Mouse (Mus musculus) heart, embryonic 12.5 days (tissue): ENCODE measurements around the gene Iqgap1. TPM values are rescaled to one million over a fixed set of nuclear protein-coding genes. Genes with fewer than 3 reads are reported as not detected.
A peak's percentile ranks its signal among the peaks of the same experiment; 100 is the strongest.

Experiments
- ATAC-seq: fragments of 200-750 bp; cut with Nextera tagmentation; 2 replicates; pipeline ENCODE4 v1.8.0; 2017; ENCODE audit warnings: moderate TSS enrichment, moderate library complexity; ENCODE audit not compliant: insufficient number of reproducible peaks, low FRiP score
- H3K27ac ChIP-seq: fragments of 300-500 bp; sonication (generic); 2 replicates; pipeline ENCODE4 v1.5.1; 2016; ENCODE audit warnings: mild to moderate bottlenecking, moderate library complexity; ENCODE audit not compliant: poor library complexity, severe bottlenecking
- H3K27me3 ChIP-seq: fragments of 300-500 bp; sonication (generic); replicated peaks from 2 replicates; pipeline ENCODE4 v1.6.1; 2016; ENCODE audit warnings: mild to moderate bottlenecking, moderate library complexity
- H3K36me3 ChIP-seq: fragments of 300-500 bp; sonication (generic); 2 replicates; pipeline ENCODE4 v1.6.1; 2016; ENCODE audit warnings: mild to moderate bottlenecking, moderate library complexity
- H3K4me1 ChIP-seq: fragments of 300-500 bp; sonication (generic); replicated peaks from 2 replicates; pipeline ENCODE4 v1.6.1; 2016; ENCODE audit warnings: mild to moderate bottlenecking
- H3K4me2 ChIP-seq: fragments of 300-500 bp; sonication (generic); 2 replicates; pipeline ENCODE4 v1.6.1; 2016; ENCODE audit warnings: mild to moderate bottlenecking, moderate library complexity
- H3K4me3 ChIP-seq: fragments of 300-500 bp; sonication (generic); 2 replicates; pipeline ENCODE4 v1.5.1; 2016; ENCODE audit warnings: mild to moderate bottlenecking
- H3K9ac ChIP-seq: fragments of 300-500 bp; sonication (generic); 2 replicates; pipeline ENCODE4 v1.6.1; 2016; ENCODE audit warnings: mild to moderate bottlenecking, moderate library complexity
- H3K9me3 ChIP-seq: fragments of 300-500 bp; sonication (generic); replicated peaks from 2 replicates; pipeline ENCODE4 v1.6.1; 2016; ENCODE audit warnings: mild to moderate bottlenecking, moderate library complexity
- WGBS: fragments of 180-500 bp; shearing (Covaris S2); methylation state at CpG from one replicate; pipeline ENCODE4 v1.1.7; 2016; 5-methylcytosine and 5-hydroxymethylcytosine counted together
- polyA plus RNA-seq: library from polyadenylated mRNA; unstranded; fragments of >200 nt; fragmentation: Nextera tagmentation; extraction: Ambion mirVana; gene quantifications from 2 replicates; pipeline ENCODE4 v1.2.1, GENCODE M21; 2016

Iqgap1 gene
- polyA plus RNA-seq, 1 experiment from 2014 or later, result 41.3 TPM

- no peak overlapping the region for H3K27ac ChIP-seq
- H3K4me1 ChIP-seq, result peaks cover 38% of the 10 kb centered on the region
- WGBS, result under 1% methylated on average over 13 of the region's 13 CpGs
- H3K27me3 ChIP-seq, result no peaks in the 10 kb centered on the region
- peak overlapping the region; percentile 74 for H3K4me2 ChIP-seq
- H3K36me3 ChIP-seq, result peaks cover 19% of the 10 kb centered on the region
- peak overlapping the region; percentile 59 for H3K9ac ChIP-seq
- peak; percentile 70 for ATAC-seq
- peak overlapping the region; percentile 64 for H3K4me3 ChIP-seq
- no peaks in the 10 kb centered on the region for H3K9me3 ChIP-seq
Observed at GRCm38 (mm10) chr7:80860227-80860626, 34.5 kb upstream of the Iqgap1 start.

GRCm38 (mm10) chr7:80857181-80857580, 31.4 kb upstream of the Iqgap1 start:
- Histone ChIP-seq H3K9ac (no peak overlapping the region), H3K4me2 (no peak overlapping the region), H3K9me3 (0 out of 2 replicates have a peak, but pooled peaks cover 2% of the 10 kb centered on the region), H3K27ac (no peak overlapping the region), H3K36me3 (no peaks in the 10 kb centered on the region), H3K27me3 (no peaks in the 10 kb centered on the region), H3K4me1 (peaks cover 11% of the 10 kb centered on the region), H3K4me3 (no peak overlapping the region)
- no peak for ATAC-seq
- WGBS, result 22% methylated on average over 6 of the region's 6 CpGs

DNA sequence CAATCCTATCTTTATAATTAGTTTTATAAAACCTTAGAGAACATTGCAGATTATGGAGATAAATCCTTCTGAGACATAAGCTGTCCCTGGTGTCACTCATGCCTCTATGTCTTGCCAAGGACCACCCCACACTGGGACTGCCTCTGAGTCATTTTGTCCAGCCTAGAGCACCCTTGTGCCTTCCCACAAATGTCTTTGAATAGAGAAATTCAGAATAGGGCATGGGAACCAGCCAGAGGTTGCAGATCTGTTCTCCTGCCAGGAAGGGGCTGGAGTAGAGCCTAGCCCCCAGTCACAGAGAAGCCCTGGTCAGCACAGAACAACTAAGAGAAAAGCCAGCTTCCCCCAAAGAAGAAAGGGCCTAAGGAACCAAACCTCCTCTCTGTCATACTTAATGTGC, 29.5 kb upstream of the Iqgap1 start:
- Histone ChIP-seq H3K36me3 (no peaks in the 10 kb centered on the region), H3K9ac (no peak overlapping the region), H3K4me2 (no peak overlapping the region), H3K4me1 (peaks cover 4% of the 10 kb centered on the region; the same call in 1 of the 2 replicates), H3K4me3 (no peak overlapping the region), H3K9me3 (0 out of 2 replicates have a peak, but pooled peaks cover 2% of the 10 kb centered on the region), H3K27ac (no peak overlapping the region), H3K27me3 (no peaks in the 10 kb centered on the region)
- ATAC-seq, result no peak

DNA sequence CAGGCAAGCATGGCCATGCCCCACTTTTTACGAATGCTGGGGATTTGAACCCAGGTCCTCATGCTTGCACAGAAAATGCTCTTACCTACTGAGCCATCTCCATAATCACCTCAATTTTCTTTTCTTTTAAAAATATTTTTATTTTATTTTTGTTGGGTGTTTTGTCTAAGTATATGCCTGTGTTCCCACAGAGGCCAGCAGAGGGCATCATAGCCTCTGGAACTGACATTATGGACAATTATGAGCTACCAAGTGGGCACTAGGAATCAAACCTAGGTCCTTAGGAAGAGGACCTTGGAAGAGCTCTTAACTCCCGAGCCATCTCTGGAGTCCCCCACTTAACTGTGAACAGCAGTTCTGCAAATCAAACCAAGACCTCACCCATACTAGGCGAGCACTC, 27.4 kb upstream of the Iqgap1 start:
- Histone ChIP-seq H3K27ac (no peak overlapping the region), H3K9ac (no peak overlapping the region), H3K4me2 (no peak overlapping the region), H3K9me3 (0 out of 2 replicates have a peak, but pooled peaks cover 2% of the 10 kb centered on the region), H3K36me3 (no peaks in the 10 kb centered on the region), H3K4me1 (peaks cover 6% of the 10 kb centered on the region; the same call in 1 of the 2 replicates), H3K4me3 (no peak overlapping the region), H3K27me3 (no peaks in the 10 kb centered on the region)
- 89% methylated on average over 3 of the region's 3 CpGs for whole genome bisulfite sequencing
- ATAC-seq, result no peak

DNA sequence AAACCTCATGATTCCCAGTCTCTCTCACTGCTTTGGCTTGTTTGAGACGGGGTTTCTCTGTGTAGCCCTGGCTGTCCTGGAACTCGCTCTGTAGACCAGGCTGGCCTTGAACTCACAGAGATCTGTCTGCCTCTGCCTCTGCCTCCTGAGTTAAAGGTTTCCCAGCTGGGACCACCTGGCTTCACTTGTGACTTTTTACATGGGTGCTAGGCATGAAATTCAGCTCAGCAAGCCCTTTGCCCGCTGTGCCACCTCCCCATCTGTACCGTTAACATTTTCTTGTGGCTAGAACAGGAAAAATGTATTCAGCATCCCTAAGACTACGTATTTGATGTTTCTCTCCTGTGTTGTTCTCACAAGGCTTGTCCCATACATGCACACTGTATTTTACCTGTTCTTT, 24.7 kb upstream of the Iqgap1 start:
- no peak overlapping the region for H3K27ac ChIP-seq
- 82% methylated on average over 5 of the region's 5 CpGs for WGBS
- no peak for ATAC-seq

GRCm38 (mm10) chr7:80849710-80850109, 23.9 kb upstream of the Iqgap1 start:
- 0 out of 2 replicates have a peak, but pooled peaks cover 2% of the 10 kb centered on the region for H3K9me3 ChIP-seq
- H3K27ac ChIP-seq, result no peak overlapping the region
- H3K9ac ChIP-seq, result no peak overlapping the region
- 15% methylated on average over 4 of the region's 4 CpGs for whole genome bisulfite sequencing
- no peaks in the 10 kb centered on the region for H3K27me3 ChIP-seq
- peak overlapping the region; percentile 41 for H3K4me2 ChIP-seq
- peaks cover 6% of the 10 kb centered on the region; the same call in 1 of the 2 replicates for H3K4me1 ChIP-seq
- 0 out of 2 replicates have a peak, but pooled peaks have one; percentile 48 for ATAC-seq
- H3K36me3 ChIP-seq, result no peaks in the 10 kb centered on the region
- H3K4me3 ChIP-seq, result no peak overlapping the region

More for the DNA sequence above, 24.7 kb upstream of the Iqgap1 start:
- H3K4me1 ChIP-seq, result peaks cover 6% of the 10 kb centered on the region; the same call in 1 of the 2 replicates
- H3K4me3 ChIP-seq, result no peak overlapping the region
- H3K27me3 ChIP-seq, result no peaks in the 10 kb centered on the region
- 0 out of 2 replicates have a peak, but pooled peaks cover 2% of the 10 kb centered on the region for H3K9me3 ChIP-seq
- no peaks in the 10 kb centered on the region for H3K36me3 ChIP-seq
- H3K9ac ChIP-seq, result no peak overlapping the region
- no peak overlapping the region for H3K4me2 ChIP-seq

- H3K27me3 ChIP-seq, result no peaks in the 10 kb centered on the region
- H3K36me3 ChIP-seq, result no peaks in the 10 kb centered on the region
- no peak overlapping the region for H3K27ac ChIP-seq
- 27% methylated on average over 2 of the region's 2 CpGs for WGBS
- peak overlapping the region; percentile 41 for H3K4me2 ChIP-seq
- H3K4me1 ChIP-seq, result peaks cover 6% of the 10 kb centered on the region; the same call in 1 of the 2 replicates
- H3K9ac ChIP-seq, result no peak overlapping the region
- 0 out of 2 replicates have a peak, but pooled peaks cover 2% of the 10 kb centered on the region for H3K9me3 ChIP-seq
- H3K4me3 ChIP-seq, result no peak overlapping the region
- ATAC-seq, result 0 out of 2 replicates have a peak, but pooled peaks have one; percentile 42
Observed at GRCm38 (mm10) chr7:80849267-80849666, 23.5 kb upstream of the Iqgap1 start.

DNA sequence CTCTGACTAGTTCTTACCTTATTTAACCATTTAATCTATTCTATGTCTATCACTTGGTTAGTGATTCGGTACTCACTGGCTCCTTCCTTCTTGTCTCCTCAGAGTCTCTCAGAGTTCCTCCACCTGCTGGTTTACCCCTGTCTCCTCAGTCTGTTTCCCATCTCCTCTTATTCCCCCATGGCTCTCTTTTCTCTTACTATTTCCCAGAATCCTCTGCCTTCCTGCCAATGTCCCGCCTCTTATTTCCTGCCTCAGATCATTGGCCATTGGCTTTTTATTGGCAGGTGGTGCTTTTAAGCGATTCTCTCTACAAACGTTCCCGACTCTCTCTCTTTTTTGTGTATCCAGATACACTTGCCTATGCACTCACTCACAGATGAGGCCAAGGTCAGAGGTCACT, 20.9 kb upstream of the Iqgap1 start:
- WGBS, result 82% methylated on average over 5 of the region's 5 CpGs
- no peak for ATAC-seq
- H3K27ac ChIP-seq, result no peak overlapping the region

DNA sequence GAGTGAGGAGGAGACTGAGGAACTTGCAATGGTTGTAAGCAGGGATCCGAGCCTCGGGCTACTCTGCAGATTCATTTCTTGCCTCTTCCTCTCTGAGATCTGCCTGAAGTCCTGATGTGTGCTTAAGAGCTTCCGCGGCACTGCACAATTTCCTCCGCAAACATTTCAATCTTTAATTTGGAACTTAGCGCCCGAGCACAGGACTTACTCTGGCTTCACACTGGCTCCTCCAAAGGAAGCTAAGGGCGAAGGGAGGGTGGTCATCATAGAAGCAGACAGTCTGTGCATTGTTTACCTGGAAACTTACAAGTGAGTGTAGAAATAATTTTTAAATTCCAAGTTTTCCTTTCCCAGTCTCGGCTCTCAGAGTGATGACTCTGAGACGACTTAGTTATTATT, 20.5 kb upstream of the Iqgap1 start:
- 83% methylated on average over 10 of the region's 10 CpGs for WGBS
- Histone ChIP-seq H3K4me2 (no peak overlapping the region), H3K4me3 (no peak overlapping the region), H3K9ac (no peak overlapping the region), H3K4me1 (peaks cover 6% of the 10 kb centered on the region; the same call in 1 of the 2 replicates), H3K9me3 (no peaks in the 10 kb centered on the region), H3K27me3 (no peaks in the 10 kb centered on the region), H3K36me3 (no peaks in the 10 kb centered on the region), H3K27ac (no peak overlapping the region)
- ATAC-seq, result no peak

More for the DNA sequence above, 20.9 kb upstream of the Iqgap1 start:
- peaks cover 6% of the 10 kb centered on the region; the same call in 1 of the 2 replicates for H3K4me1 ChIP-seq
- no peak overlapping the region for H3K4me2 ChIP-seq
- H3K27me3 ChIP-seq, result no peaks in the 10 kb centered on the region
- no peaks in the 10 kb centered on the region for H3K36me3 ChIP-seq
- no peak overlapping the region for H3K9ac ChIP-seq
- no peak overlapping the region for H3K4me3 ChIP-seq
- H3K9me3 ChIP-seq, result no peaks in the 10 kb centered on the region

- Histone ChIP-seq H3K9me3 (no peaks in the 10 kb centered on the region), H3K4me2 (no peak overlapping the region), H3K9ac (no peak overlapping the region), H3K4me1 (peaks cover 6% of the 10 kb centered on the region; the same call in 1 of the 2 replicates), H3K36me3 (no peaks in the 10 kb centered on the region), H3K27me3 (no peaks in the 10 kb centered on the region), H3K4me3 (no peak overlapping the region), H3K27ac (no peak overlapping the region)
- no peak for ATAC-seq
- WGBS, result 68% methylated on average over 15 of the region's 15 CpGs
Observed at GRCm38 (mm10) chr7:80845621-80846279, 20.0 kb upstream of the Iqgap1 start.

DNA sequence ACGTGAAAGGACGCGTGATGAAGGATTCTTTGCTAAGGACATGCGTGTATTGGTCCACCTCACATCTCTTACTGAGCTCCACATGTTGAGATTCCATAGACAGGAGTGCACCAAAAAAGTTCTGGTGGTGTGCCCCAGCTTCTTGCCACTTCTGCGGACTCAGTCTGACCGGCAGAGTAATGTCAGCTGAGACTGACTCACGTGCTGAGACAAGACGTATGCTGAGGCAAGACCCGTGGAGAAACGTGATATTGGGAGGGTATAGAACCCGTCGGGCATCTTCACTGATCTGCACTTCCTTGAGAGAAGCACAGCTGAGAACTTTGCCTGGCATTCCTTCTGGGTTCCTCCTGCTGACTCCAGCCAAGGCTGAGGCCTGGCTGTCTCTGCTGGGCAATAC, 18.9 kb upstream of the Iqgap1 start:
- H3K9ac ChIP-seq, result no peak overlapping the region
- H3K36me3 ChIP-seq, result no peaks in the 10 kb centered on the region
- peaks cover 6% of the 10 kb centered on the region; the same call in 1 of the 2 replicates for H3K4me1 ChIP-seq
- no peak overlapping the region for H3K4me3 ChIP-seq
- H3K4me2 ChIP-seq, result no peak overlapping the region
- H3K27me3 ChIP-seq, result no peaks in the 10 kb centered on the region
- no peaks in the 10 kb centered on the region for H3K9me3 ChIP-seq
- no peak for ATAC-seq
- H3K27ac ChIP-seq, result no peak overlapping the region
- WGBS, result 91% methylated on average over 12 of the region's 12 CpGs
